Mouse (Mus musculus): ENCODE data around the gene Dpf2.

GRCm38 (mm10) chr19:5935266-5935665, 22.5 kb upstream of the Dpf2 start:
- TF ChIP-seq POLR2A (IDR thresholded peaks at IDR 0.05; ENCODE audit: borderline replicate concordance, low read depth, low read length) (no peak), CTCF (IDR thresholded peaks at IDR 0.05; ENCODE audit: low read depth, low read length) (no peak)
